Mouse (Mus musculus): ENCODE data around the gene Ago1.

Gene Ago1

DNA sequence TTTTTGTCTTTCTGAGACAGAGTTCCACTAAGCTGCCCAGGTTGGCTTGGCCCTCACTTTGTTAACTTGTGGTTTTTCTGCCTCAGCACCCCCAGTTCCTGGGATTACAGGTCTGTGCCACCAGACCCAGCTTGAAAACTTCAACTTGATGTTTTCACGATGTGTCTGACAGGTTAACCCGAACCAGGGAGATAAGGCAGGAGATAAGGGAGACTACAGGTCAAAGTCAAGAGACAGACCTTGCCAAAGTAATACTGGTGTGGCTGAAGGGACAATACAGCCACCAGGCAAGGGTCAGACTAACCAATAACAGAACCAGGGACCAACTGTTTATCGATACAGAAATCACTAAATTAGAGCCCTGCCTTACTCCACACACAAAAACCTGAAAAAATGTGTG, 11.9 kb upstream of the Ago1 start:
- DNase-seq (ENCODE audit: low read depth in 2 of 2, low spot score in 2 of 2): no peak

DNA sequence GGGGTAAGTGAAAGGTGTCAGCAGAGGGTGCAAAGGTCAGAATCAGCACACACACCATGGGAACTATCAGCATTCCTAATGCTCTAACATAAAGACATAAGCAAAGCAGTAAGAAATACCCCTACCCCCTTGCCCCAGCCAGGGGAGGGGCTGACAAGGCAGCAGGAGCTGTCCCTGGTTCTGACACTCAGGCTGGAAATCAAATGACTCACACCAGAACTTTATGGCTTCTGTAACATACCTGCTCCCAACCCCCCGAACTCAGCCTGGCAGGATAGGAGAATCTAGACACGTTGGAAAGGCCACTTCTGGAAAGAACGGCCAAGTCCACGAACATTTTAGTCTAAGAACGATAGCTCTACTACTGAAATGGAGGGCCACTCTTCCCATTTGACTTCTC, 4.6 kb upstream of the Ago1 start:
- DNase-seq (ENCODE audit: low read depth in 2 of 2, low spot score in 2 of 2): no peak

DNA sequence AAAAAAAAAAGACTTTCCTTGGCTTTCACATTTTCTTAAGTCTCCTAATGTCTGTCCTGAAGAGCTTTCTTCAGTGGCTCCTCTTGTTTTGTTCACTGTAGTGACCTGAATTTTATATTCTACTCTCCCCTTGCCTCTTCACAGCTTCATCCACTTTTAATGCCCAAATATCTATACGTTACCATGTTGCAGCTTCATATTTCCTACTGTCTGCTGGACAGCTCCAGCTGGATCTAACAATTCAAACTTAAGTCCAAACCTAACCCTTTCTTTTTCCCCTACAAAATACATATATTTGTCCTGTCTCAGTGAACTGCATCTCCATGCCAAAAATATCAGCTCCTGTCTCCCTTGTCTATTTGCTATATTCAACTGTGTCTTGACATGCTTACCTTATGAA, 951 bp upstream of the Ago1 start:
- no peak for DNase-seq (ENCODE audit: low read depth in 2 of 2, low spot score in 2 of 2)

DNA sequence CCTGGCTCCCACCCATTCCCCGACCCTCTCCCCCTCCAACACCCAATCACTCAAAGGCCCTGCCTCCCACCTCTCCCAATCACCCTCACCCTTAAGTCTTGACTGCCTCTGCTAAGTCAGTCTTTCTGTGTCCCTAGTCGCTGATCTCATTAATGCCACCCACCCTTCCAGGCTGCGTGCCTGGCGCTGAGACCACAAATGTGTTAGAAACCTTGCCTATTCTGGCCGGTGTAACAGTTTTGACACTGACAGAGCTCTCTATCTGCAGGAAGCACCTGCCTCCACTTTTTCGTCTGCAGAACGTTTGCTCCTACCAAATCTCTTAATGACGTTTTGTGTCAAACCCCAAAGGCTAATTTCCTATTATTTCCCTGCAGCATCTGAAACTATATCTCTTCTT, 542 bp upstream of the Ago1 start:
- no peak for DNase-seq (ENCODE audit: low read depth in 2 of 2, low spot score in 2 of 2)

DNA sequence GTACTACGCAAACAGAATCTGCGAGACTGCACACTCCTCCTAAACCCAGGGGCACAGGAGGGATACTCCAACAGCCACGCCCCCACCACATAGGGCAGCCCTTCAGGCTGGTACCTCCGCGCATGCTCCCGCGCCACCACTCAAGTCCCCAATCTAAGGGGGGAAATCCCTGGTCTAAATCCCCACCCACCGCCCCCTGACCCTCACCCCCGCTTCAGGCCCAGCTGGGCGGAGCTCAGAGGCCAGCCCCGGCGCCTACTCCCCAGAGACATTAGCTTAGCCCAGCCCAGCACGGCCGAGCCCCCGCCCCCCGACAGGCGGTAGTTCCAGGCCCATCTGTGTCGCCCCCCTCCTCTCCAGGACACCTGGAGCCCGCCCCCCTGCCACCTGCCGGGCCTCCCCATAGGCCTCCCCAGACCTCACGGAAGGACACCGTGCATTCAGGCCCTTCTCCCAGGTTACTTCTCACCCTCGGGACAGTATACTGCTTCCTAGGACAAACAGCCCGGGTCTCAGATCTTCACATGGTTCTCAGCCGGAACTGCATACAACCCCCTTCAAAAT, 580 bp downstream of the Ago1 start:
- DNase-seq (ENCODE audit: low read depth in 2 of 2, low spot score in 2 of 2): peak; percentile 32 to 43

DNA sequence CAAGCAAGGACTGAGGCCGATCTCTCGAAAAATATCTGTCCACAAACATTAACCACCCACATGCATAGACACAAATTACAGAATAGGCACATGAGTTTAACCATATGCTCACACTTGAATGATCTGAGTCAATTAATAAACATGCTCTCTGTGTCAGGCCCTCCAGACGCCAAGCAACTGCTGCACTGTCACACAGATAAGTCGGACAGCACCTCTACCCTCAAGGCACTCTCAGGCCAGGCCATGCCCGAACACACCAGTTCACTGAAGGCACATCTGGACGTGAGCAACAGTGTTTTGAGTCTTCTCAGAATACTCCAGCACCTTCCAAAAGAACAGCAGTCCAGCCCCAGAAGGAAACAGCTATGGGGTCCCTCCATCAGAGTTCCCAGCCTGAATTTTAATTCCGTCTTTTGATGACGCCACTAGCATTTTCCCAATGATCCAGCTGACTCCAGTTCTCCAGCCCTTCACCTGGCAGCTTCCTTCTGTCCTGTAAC, 2.1 kb downstream of the Ago1 start:
- DNase-seq (ENCODE audit: low read depth in 2 of 2, low spot score in 2 of 2): no peak

DNA sequence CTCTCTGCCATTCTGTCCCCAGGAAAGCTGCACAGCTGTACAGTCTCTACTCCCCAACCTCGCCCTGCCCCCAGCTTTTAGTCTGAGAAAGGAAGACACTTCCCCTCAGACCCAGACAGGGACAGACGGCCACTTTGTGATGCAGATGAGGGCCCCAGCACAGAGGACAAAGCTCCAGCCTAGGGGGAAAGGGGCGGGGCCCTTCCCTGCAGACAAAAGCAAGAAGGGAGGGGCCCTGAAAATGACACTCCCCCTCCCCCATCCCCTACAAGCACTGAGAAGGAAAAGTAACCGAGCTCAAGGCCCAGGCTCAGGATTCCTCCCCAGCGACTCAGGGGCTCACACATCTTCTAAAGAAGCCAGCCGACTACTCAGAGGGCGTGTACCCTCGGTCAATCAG, 2.5 kb downstream of the Ago1 start:
- no peak for DNase-seq (ENCODE audit: low read depth in 2 of 2, low spot score in 2 of 2)

DNA sequence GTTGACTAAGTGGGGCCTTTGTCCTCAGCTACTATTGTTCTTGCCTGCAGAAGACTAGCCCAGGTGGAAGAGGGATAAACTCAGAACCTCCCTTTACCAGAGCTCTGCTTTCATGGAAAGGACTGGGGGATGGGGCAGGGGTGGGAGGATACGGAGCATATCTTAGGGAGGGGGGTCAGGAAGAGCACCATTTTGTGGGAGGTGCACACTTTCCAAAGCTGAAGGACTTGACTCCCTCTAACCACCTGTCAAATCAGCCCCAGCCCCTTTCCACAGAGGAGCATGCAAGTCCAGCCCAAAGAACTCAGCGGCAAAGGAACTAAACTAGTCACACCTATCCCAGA, 3.5 kb downstream of the Ago1 start:
- DNase-seq (ENCODE audit: low read depth in 2 of 2, low spot score in 2 of 2): no peak

DNA sequence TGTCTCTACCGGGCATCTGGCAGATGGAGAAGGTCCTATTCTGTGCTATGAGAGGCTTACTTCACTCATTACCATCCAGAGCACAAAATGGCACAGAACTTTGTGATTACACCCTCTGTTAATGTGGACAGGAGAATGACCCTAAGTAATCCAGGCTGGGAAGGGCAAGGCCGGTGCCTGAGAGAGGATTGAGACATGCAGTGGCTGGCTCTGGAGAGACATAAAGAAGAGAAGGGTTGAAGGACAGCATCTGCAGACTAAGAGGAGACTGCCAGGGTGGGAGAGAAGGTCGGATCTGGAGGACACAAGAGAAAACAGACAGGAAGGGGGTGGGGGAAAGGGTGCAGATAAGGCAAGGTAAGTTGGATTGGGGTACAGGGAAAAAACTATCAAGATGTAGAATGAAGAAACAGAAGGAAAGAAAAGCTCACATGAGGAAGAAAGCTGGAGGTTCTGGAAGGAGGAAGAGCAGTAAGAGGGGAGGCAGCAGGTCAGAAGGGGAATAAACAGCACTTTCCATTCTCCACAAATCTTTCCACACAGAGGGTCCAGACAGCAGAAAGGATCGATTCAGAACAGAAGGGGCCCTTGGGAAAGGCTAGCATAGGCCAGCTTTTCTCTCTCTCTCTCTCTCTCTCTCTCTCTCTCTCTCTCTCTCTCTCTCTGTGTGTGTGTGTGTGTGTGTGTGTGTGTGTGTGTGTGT, 4.0 kb downstream of the Ago1 start:
- DNase-seq (ENCODE audit: low read depth in 2 of 2, low spot score in 2 of 2): no peak

DNA sequence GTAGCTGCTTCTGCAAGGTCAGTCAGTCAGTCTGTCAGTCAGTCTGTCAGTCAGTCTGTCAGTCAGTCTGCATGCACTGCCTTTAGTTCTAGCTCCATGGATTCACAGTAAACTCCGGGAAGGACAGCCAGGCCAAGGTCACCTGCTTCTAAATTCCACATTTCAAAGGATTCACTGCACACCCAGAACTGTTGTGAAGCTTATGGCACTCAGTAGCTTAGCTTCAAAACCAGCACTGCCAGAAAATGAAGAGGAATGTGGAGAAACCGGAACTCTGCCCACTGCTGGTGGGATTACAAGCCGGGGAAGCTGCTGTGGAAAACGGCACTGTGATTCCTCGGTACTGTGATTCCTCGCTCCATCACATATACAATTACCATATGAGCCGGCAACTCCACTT, 12.9 kb downstream of the Ago1 start:
- no peak for DNase-seq (ENCODE audit: low read depth in 2 of 2, low spot score in 2 of 2)

DNA sequence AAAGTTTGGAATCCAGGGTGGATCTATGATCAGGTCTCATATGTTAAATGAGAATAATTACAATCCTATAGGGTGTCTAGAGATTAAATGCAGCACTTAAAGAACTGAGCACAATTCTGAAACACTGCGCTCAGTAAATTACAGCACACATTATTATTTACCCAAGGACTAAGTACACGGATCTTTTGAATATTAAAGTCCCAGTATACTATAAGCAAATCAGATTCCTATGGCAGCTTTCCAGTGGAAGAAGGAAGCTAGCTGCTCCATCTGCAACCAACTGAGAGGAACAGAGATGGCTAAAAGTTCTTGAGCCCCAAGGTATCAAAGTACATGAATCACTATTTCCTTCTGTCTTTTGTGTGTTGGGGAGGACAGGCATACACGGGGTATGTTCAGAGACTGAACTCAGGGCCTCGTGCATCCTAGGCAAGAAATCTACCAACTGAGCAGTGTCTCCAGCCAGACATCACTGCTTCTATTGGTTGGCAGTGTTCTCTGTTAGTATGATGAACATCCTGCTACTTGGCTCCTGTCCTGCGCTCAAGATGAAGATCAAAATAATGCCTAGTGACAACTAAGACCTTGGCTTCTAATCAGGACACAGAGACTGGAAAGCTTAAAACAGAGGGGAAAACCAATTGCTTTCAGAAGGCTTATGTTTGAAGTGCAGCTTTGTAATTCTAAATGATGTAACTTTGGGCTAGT, 13.7 kb downstream of the Ago1 start:
- no peak for DNase-seq (ENCODE audit: low read depth in 2 of 2, low spot score in 2 of 2)

DNA sequence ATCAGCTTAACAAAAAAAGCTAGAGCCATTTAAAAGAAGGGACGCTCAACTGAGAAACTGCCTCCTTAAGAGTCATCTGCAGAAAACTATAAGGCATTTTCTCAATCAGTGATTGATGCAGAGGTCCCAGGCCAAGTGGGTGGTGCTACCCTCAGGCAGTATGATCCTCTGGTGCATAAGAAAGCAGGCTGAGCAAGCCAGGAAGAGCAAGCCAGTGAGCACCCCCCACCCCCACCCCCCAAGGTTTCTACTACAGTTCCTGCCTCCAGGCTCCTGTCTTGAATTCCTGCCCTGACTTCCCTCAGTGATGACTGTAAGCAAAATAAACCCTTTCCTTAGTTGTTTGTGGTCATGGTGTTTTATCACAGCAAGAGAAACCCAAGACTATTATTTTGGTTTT, 18.1 kb downstream of the Ago1 start:
- DNase-seq (ENCODE audit: low read depth in 2 of 2, low spot score in 2 of 2): no peak

DNA sequence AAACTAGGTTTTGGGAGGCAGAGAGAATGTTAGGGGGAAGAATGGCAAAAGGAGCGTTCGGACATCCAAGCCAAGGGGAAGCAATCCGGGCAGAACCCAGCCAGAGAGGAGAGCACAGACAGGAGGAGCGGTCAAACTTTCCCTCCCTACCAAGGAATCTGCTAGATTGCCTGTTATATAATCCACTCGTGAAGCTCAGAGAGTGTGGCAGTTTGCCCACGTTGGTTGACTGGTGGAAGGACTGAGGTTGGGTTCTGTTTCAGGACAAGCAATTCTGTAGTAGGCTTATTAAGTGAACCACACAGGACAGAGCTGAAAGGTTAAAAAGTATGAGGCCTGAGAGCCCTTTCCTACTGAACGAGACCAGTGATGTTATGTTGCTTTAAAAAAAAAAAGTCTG, 21.3 kb downstream of the Ago1 start:
- no peak for DNase-seq (ENCODE audit: low read depth in 2 of 2, low spot score in 2 of 2)

DNA sequence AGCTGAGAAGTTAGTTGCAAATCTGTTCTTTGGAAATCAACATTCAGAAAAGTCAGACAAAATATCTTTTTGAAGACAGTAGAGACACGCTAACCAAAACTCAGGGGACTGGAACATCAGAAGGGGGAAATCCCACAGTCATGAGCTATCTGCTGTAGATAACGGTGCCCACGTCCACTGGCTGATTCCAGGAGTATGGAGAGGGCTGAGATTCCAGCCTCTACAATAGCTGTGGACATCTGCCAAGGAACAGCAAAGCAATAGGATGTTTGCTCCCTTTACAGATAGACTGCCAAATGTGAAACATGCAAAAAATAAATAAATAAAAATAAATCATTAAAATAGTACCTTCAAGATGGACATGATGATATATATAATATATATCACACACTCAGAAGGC, 23.9 kb downstream of the Ago1 start:
- DNase-seq (ENCODE audit: low read depth in 2 of 2, low spot score in 2 of 2): no peak

DNA sequence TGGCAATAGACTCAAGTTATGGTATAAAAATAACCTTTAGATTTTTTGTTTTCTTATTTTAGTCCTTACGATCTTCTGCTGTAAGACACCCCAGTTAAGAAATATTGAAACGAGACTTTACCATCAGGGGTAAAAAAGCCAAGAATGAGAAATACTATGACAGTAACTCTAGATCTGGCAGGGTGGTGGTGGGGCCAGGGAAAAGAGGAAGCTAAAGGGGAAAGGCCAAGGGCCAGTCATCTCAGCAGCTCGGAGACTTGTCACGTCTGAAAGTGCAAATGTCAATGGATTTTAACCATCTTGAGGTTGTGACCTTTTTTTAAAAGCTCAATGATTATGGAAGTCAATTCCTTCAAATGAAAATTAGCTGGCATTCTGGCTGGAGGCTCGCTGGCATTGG, 30.1 kb downstream of the Ago1 start:
- DNase-seq (ENCODE audit: low read depth in 2 of 2, low spot score in 2 of 2): no peak

DNA sequence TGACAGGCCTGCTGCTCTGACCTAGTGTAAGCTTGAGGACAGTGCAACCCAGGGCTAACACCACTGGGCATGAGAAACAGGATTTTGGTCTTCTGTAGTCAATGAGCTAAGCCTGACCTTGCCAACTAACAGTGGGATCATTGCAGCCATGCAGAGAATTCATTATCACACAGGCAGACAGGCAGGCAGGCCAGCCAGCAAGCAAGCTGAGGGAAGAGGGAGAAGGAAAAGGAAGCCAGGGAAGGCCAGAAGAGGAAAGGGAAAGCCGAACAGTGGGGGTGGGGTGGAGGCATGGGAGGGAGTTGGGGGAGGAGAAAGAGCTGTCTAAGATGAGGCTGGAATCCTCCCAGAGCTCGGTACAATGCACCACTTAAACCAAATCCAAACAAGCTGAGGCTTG, 32.1 kb downstream of the Ago1 start:
- DNase-seq (ENCODE audit: low read depth in 2 of 2, low spot score in 2 of 2): no peak

DNA sequence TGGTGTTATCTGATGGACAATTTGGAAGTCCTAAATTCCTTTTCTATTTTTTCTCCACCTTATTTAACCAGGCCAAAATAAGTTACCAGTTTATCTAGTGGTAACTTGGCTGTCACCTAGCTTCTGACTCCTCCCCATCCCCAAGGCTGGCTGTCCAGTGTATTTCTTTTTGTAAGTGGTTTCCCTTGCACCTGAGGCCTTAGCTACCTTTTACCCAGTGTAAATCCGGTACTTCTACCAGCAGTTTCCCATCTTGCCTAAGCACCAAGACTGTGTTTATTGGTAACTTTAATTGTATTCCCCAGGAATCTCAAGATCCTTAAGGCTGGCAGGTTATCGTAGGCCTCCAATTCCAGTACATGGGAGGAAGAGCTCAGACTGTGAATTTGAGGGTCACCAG, 34.3 kb downstream of the Ago1 start:
- no peak for DNase-seq (ENCODE audit: low read depth in 2 of 2, low spot score in 2 of 2)

DNA sequence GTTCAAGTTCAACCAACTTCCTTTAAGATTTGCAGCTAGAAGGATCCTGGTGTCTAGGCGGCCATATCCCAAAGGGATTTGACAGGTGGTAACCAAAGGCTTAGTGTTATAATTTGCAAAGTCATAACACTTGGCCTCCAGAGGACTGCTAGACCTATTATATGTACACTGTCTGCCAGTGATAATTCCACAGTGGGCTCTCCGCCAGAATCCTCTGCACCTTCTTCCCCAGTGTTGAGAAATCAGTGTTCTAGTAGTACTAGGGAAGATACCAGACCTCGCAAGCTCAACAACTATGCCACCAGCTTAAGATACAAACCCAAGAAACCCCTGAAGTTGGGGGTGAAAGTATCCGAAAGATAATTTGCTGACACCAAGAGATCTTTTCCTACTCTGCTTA, 35.2 kb downstream of the Ago1 start:
- no peak for DNase-seq (ENCODE audit: low read depth in 2 of 2, low spot score in 2 of 2)

DNA sequence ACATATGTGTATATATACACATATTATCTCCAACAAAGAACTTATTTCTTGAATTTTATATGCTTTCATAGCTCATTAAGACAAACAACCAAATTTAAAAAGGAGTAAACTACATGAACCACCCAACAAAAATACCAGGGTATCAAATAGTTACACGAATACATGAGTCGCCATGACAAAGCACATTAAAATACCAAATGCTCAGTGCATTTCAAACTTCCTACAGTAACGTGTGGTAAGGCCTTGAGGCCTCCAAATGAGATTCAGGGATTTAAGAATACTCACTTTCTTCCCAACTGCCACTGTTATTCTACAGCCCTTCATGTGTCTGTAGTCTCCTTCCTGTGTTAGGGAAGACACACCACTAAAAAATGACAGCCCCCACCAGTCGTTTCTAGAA, 36.6 kb downstream of the Ago1 start:
- DNase-seq (ENCODE audit: low read depth in 2 of 2, low spot score in 2 of 2): no peak

DNA sequence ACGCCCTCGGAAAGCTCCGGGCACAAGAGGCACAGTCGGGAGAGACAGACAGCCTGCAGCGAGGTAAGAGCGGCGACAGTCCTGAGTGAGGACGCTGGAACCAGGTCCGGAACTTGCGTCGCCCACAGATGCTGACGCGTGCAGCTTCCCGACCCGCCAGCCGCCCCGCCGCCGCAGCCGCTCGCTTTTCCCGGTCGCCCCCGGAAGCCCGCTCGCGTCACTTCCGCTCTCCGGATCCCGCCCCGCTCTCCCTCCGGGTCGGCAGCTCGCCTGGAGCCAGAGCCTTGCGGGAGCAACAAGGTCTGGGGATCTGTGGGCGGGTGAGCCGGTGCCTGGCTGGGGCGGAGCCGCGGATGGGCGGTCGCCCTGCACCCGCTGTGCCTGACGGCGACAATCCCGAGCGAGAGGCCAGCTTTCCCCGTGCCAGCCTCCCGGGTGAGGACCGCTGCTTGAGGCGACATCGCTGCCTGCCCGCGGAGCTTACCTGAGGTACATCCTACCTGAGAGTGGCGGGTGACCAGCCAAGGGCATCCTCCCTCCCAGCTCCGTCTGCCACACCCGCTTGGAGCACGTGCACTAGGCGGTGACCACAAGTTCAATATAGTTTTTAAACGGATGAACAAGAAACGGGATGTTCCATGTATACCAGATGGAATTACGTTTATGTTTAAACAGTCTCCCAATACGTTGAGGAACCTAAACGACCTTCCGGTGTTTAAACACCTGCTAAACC, 38.9 kb downstream of the Ago1 start, which contains the start of gene Ago3:
Gene Ago3, minus strand, starts transcription at position 210 of the 733 bp plus-strand sequence.
- DNase-seq (ENCODE audit: low read depth in 2 of 2, low spot score in 2 of 2): peak; percentile 84 to 85

DNA sequence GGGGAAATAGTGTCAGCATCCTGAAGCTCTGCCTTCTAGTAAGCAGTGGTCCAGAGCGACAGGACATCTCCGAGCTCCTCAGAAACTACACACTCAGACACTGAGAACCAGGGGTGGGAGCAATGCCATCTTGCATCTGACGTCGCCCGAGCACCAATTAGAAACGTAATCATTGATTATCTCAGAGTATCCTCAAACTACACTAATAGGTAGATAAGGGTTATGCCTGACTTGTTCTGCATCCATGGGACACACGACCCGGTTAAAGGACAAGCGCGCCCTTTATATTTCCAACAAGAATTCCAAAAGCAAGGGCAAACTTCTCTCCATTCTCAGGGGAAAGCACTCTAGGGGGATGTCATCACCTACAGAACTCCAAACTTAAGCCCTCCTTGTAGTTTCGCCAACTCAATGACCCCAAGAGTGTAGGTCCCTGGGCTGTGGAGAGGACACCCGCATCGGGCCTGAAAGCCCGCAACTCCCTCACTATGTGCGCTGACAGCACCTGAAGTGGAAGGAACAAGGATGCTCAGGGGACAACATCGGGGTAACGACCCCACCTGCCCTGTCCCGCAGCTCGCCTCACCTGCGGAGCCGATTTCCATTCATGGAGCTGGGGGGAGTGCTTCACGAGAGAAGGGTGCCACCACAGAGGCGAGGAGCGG, 39.6 kb downstream of the Ago1 start:
- DNase-seq (ENCODE audit: low read depth in 2 of 2, low spot score in 2 of 2): peak in 1 of 2 experiments; percentile 2
